25 mouse cellular contexts compared by ENCODE assay signal in the genomic region with DNA sequence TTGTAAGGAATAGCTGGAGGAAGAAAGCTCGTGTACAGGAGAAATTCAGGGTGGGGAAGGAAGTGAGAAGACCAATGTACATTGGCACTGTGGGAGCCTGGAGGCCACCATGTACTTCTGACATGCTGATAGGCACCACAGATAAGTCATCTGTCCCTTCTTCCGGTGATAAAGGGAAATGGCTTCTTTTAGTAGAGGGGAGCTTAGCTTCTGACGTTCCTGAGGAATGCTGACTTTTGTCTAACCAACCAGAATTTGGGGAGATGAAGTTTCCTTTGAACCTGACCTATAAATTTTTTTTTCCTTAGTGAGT. TPM values are rescaled to one million over a fixed set of nuclear protein-coding genes. Genes with fewer than 3 reads are reported as not detected.
DNase-seq lines count a peak whose midpoint lies in the region; ATAC-seq and TF ChIP-seq lines count a peak whose summit lies in the region.
"Had no signal": no experiment of that assay in that cellular context is flagged by ENCODE, and none has a peak within 500 bp of the region (broad histone marks: within the 10 kb centered on the region; RNA-seq: fewer than 3 reads in every experiment).

No protein-coding gene starts in this region.

- no peak overlapping the region for H3K4me3 ChIP-seq in liver, embryonic 15.5 days (replicated peaks)
- no peak overlapping the region for H3K4me3 ChIP-seq in gastrocnemius, adult 2 months
- H3K4me3 ChIP-seq: forebrain, embryonic 10.5 days; forebrain, embryonic 13.5 days; heart, adult 2 months; heart, embryonic 10.5 days; heart, embryonic 13.5 days had no signal

- ATAC-seq in common myeloid progenitor, adult 5-6 weeks (replicated peaks; ENCODE audit: low read depth, poor library complexity, severe bottlenecking) = peak; percentile 60
- 0 out of 2 replicates have a peak, but pooled peaks have one; percentile 14 for ATAC-seq in liver, embryonic 15.5 days (ENCODE audit: insufficient read depth)
- ATAC-seq: CD4-positive, CD25-positive, alpha-beta regulatory T cell, adult 4 months; forebrain, embryonic 13.5 days; forebrain, embryonic 16.5 days; hindbrain, postnatal 0 days; inflammation-experienced regulatory T-cells, adult 6 months; intestine, embryonic 16.5 days had no signal

- H3K27me3 ChIP-seq in liver, embryonic 15.5 days = no peaks in the 10 kb centered on the region
- H3K27me3 ChIP-seq: forebrain, embryonic 13.5 days; heart, embryonic 13.5 days had no signal

- intact Hi-C loops in gastrocnemius, adult 2 months (cut with DNase I) = no loop called here

- H3K4me2 ChIP-seq in liver, embryonic 15.5 days = no peak overlapping the region
- H3K4me2 ChIP-seq: forebrain, embryonic 13.5 days; heart, embryonic 13.5 days; hindbrain, embryonic 14.5 days had no signal

- peaks cover 30% of the 10 kb centered on the region for H3K4me1 ChIP-seq in liver, embryonic 15.5 days (replicated peaks)
- H3K4me1 ChIP-seq: forebrain, embryonic 10.5 days; forebrain, embryonic 13.5 days had no signal

- 20% methylated on average over 3 of the region's 3 CpGs for WGBS in liver, embryonic 15.5 days (ENCODE audit: insufficient replicate concordance)

- no peak overlapping the region for H3K9ac ChIP-seq in liver, embryonic 15.5 days
- H3K9ac ChIP-seq: forebrain, embryonic 13.5 days; heart, embryonic 13.5 days; hindbrain, embryonic 14.5 days had no signal

- H3K27ac ChIP-seq in liver, embryonic 15.5 days (replicated peaks) = no peak overlapping the region
- no peak overlapping the region; the same call in 1 of the 2 replicates for H3K27ac ChIP-seq in gastrocnemius, adult 2 months
- H3K27ac ChIP-seq: forebrain, embryonic 10.5 days; forebrain, embryonic 13.5 days; heart, adult 2 months; heart, embryonic 10.5 days; heart, embryonic 13.5 days; hindbrain, embryonic 14.5 days; hindbrain, postnatal 0 days had no signal

- no peaks in the 10 kb centered on the region for H3K9me3 ChIP-seq in liver, embryonic 15.5 days (replicated peaks)
- H3K9me3 ChIP-seq: heart, embryonic 10.5 days; heart, embryonic 13.5 days had no signal

- peaks cover 6% of the 10 kb centered on the region; the same call in 1 of the 2 replicates for H3K36me3 ChIP-seq in liver, embryonic 15.5 days (replicated peaks)

- peak; percentile 34 for DNase-seq in 416B (ENCODE audit: low read depth)
- DNase-seq in gastrocnemius, adult 2 months = no peak
- no peak for DNase-seq in adrenal gland, postnatal 4 days (ENCODE audit: low spot score in 2 of 2)
- DNase-seq in thymus, postnatal 4 days = no peak
- DNase-seq: adrenal gland, postnatal 10 days; cerebellum, adult 11-12 months; cerebellum, adult 8-10 months; cerebellum, postnatal 10 days; cerebellum, postnatal 36 days; gastrocnemius, postnatal 14 days; heart, adult 2 months; heart, postnatal 14 days; heart, postnatal 4 days had no signal

- TF ChIP-seq CTCF in gastrocnemius, adult 2 months (IDR thresholded peaks at IDR 0.05) = no peak

RNA-seq across cellular contexts. Expression of gene Insr, which starts 12.0 kb away (rescaled TPM):
- total RNA-seq in common myeloid progenitor, adult 5-6 weeks (2017) = 11.4 and 14.8 TPM in 2 replicates
- 20.5 and 25.7 TPM in 2 replicates for polyA plus RNA-seq in liver, embryonic 15.5 days (2015; fragmentation: Nextera tagmentation; extraction: Ambion mirVana)
- 10 to 100 TPM; 54.4 to 63.5 TPM for total RNA-seq in gastrocnemius, adult 2 months (2021)
- total RNA-seq in adrenal gland, postnatal 4 days (2021) = 100 to 1,000 TPM; 111 to 112 TPM
